Mouse (Mus musculus): Measurements from ENCODE around the gene Gimap7. TPM values are rescaled to one million over a fixed set of nuclear protein-coding genes. Genes with fewer than 3 reads are reported as not detected.
"Not testable (repeated sequence)": the region's sequence is repeated elsewhere in the genome, so short reads cannot be mapped to it uniquely, and the experiment has no call there.

Gimap7 gene
- under 1 TPM in 3 of 4 experiments, not detected in 1; 0.28 to 0.83 (median 0.52) TPM for total RNA-seq (2022)

GRCm38 (mm10) chr6:48718455-48718854, at the start of gene Gimap7, which contains the start of gene Gm28053:
Gimap7 (plus strand) TSS chr6:48718621.
Gm28053 (plus strand) TSS chr6:48718607.
- DNase-seq: no peak

- DNase-seq: no peak
Observed at GRCm38 (mm10) chr6:48669446-48669969, 48.9 kb upstream of the Gimap7 start.

- no peak for DNase-seq
Observed at GRCm38 (mm10) chr6:48674291-48675058, 43.9 kb upstream of the Gimap7 start.

- no peak for DNase-seq
Observed at GRCm38 (mm10) chr6:48675400-48675930, 43.0 kb upstream of the Gimap7 start.

- no peak for DNase-seq
Observed at GRCm38 (mm10) chr6:48675931-48676859, 42.2 kb upstream of the Gimap7 start, which contains the start of gene Gimap9. Gimap9 (plus strand) TSS chr6:48676129.

- no peak for DNase-seq
Observed at GRCm38 (mm10) chr6:48676860-48677415, 41.5 kb upstream of the Gimap7 start.

- DNase-seq: no peak
Observed at GRCm38 (mm10) chr6:48677492-48678345, 40.7 kb upstream of the Gimap7 start.

- no peak for DNase-seq
Observed at GRCm38 (mm10) chr6:48678391-48678790, 40.0 kb upstream of the Gimap7 start.

GRCm38 (mm10) chr6:48679701-48680100, 38.7 kb upstream of the Gimap7 start:
- DNase-seq: no peak

GRCm38 (mm10) chr6:48680421-48680820, 38.0 kb upstream of the Gimap7 start:
- no peak for DNase-seq

- no peak for DNase-seq
Observed at GRCm38 (mm10) chr6:48681472-48682090, 36.8 kb upstream of the Gimap7 start.

- no peak for DNase-seq
Observed at GRCm38 (mm10) chr6:48682271-48682670, 36.1 kb upstream of the Gimap7 start.

- DNase-seq: not testable (repeated sequence)
Observed at GRCm38 (mm10) chr6:48683263-48683821, 35.1 kb upstream of the Gimap7 start.

GRCm38 (mm10) chr6:48684319-48684718, 34.1 kb upstream of the Gimap7 start, which contains the start of gene Gimap4:
Gimap4 (plus strand) TSS chr6:48684549.
- no peak for DNase-seq

GRCm38 (mm10) chr6:48684806-48685205, 33.6 kb upstream of the Gimap7 start:
- no peak for DNase-seq

- DNase-seq: no peak
Observed at GRCm38 (mm10) chr6:48685251-48685650, 33.2 kb upstream of the Gimap7 start.

GRCm38 (mm10) chr6:48685694-48686665, 32.4 kb upstream of the Gimap7 start:
- DNase-seq: no peak

GRCm38 (mm10) chr6:48687077-48687476, 31.3 kb upstream of the Gimap7 start:
- no peak for DNase-seq

- no peak for DNase-seq
Observed at GRCm38 (mm10) chr6:48689320-48689719, 29.1 kb upstream of the Gimap7 start.
